Mouse (Mus musculus): ENCODE measurements around the gene Ank.

Gene Ank

DNA sequence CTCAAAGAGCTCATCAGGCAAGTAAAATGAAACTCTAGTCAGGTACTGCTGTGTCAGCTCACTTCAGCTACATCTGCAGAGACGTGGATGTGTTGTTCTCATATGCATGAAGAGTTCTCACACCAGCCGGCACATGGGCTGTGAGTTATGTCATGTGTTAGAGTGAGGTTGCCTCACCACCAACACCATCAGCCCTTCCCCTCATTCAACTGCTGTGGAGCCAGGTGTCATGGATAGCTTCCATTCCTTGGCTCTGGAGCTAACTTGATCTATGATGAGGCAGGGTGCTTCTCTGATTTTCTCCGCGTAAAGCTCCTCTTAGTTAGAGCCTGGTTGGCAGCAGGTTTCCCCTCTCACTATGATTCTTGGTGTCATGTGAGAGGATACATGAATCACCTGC lies 103.9 kb downstream of the Ank start:
- in situ Hi-C loops (cut with MboI, MseI): loop anchor here (25.0 kb wide), 1 partner anchor 1108 kb away; no protein-coding TSS in a partner anchor

DNA sequence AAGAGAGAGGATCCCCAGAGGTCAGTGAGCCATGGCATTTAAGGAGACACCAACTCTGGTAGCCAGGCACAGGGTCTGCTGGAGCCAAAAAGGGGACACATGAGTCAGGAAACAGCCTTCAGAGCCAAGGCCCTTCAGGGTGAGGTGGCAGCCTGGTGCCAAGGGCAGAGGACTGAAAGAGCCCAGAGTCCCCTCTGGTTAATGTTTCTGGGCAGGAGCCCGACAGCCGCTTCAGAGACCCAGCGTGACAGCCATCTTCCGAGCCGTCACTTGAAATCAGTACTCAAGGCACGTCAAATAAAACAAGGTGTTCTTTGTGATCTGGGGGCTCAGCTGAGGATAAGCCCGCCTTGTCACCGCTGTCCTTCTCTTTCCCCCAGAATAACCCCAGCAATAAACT lies 104.7 kb downstream of the Ank start:
- in situ Hi-C loops (cut with MboI, MseI): loop anchor here (25.0 kb wide), 1 partner anchor 1109 kb away; no protein-coding TSS in a partner anchor

DNA sequence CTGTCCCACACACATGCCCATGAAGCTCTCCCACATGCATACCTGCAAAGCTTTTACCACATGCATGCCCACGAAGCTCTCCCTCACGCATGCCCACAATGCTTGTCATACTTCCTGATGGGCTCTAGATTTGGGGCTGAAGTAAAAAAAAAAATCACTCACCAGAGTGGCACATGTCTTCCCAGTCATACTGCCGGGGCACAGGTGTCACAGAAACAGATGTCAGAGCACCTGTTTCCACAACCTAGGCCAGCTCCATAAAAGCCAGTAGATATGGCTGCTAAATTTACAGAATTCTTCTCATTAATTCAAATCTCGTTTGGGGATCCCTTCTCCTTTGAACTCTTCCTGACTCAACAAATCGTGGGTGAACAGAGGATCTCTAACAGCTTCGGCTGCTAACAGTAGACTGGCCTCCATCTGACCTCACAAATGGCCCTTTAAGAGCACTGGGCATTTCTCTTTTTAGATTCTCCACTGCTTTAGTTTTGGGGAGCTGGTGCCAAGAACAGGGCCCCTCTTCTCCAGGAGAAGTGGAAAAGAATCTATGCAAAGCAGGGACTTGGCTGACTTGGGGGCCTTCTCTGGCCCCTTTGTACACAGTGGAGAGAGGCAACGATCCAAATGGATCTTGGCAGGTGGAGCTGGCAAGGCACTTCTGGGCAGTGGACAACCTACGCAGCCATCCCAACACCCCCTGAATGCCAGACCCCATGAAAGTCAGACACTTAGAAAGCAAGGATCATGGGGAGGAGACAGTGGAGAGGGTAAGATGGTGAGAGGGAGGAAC lies 108.7 kb downstream of the Ank start:
- in situ Hi-C loops (cut with MboI, MseI): loop anchor here (25.0 kb wide), 1 partner anchor 1113 kb away; no protein-coding TSS in a partner anchor

DNA sequence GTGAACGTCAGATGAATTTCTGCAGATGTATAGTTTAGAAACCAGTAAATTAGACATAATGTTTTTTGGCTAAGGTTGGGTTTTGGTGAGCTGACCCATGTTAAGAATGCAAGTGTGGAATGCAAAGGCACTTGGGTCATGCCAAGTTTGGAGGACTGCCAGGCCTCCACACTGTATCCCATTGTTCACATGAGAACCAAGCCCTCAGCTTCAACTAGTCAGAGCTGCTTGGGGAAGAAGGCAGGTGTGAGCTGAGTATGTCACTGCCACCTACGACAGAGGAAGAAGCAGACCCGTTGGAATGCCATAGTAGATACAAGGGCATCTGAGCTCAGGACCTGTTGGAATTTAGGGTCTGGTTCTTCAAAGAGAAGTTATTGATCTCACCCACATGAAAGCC lies 109.5 kb downstream of the Ank start:
- in situ Hi-C loops (cut with MboI, MseI): no loop called here

DNA sequence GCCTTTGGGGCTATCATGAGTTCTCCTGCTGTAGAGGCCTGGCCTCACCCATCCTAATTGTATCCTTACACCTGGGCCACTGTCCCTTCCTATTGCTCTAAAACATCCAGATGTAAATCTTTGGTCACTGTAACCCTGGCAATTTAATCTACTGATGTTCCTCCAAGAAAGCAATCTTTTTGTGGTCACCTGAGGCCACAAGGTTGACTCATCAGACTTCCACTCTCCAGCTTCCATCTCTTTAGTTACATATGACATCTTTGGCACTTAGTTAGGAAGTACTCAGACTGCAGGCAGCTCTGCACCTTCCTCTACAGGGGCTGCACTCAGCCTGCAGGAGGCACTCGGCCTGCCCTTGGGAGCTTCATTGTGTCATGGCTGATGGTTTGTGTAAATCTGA lies 110.4 kb downstream of the Ank start:
- in situ Hi-C loops (cut with MboI, MseI): no loop called here

DNA sequence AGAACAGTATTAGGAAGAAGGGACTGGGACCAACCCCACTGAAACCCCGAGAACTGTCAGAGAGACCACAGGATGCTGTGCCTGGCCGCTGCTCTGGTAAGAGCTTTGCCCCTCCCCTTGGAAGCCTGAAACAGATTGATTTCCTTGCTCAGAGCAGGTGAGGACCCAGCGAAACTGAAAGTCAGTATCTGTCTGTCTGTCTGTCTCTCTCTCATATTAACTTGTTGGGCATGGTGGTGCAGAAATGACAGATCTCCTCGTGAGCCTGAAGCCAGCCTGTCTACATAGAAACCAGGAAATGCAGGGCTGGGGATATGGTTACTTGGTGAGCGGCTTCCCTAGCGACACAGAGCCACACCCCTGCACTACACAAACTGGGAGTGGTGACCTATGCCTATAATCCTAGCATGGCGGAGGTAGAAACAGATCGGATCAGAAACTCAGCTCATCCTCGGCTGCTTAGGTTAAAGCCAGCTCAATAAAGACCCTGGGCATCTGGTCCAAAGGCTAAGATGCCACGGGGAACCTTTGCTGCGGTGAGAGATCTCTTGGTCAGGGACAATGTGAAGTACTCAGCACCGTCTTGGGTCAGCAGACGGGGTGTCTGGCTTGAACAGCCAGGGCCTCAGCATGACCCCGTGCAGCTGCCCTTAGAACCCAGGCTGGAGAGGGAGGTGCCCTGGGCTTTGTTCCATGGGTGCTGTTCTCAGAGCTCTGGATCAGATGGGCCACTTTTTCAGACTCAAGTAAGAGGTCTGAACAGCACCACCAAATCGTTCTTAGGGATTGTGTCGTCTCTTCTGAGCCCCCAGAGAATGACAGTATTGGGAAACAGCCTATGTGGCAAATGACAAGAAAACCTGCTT lies 111.7 kb downstream of the Ank start:
- in situ Hi-C loops (cut with MboI, MseI): no loop called here

DNA sequence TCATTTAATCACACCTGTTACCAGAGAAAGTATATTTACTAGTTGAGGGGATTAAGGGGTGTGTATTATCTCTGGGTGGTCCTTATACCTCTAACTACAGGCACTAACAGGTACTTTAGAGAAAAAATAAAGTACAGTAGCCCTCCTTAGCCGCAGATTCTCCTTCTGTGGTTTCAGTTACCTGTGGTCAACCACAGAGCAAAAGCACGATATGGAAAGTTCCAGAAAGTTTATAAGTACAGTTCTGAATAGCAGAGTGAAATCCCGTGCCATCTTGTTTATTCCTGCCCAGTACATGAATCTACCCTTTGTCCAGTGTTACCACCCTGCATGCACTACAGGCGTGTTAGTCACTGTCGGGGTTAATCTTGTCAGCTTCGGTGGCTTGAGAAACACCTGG lies 112.4 kb downstream of the Ank start:
- in situ Hi-C loops (cut with MboI, MseI): no loop called here

DNA sequence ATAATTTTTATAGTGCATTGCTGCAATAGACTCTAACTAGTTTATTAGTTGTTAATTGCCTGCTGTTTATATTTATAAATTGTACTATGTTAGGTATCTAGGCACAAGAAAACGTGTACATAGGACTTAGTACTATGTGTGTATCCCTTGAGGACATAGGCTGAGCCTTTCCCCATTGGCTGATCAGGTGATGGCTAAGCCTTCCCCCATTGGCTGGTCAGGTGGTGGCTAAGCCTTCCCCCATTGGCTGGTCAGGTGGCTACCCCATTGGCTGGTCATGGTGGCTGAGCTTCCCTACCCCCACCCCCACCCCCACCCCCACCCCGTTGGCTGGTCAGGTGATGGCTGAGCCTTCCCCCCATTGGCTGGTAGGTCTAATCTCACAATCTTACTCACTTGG lies 113.4 kb downstream of the Ank start:
- in situ Hi-C loops (cut with MboI, MseI): loop anchor here (10.0 kb wide), 1 partner anchor 265 kb away; no protein-coding TSS in a partner anchor

DNA sequence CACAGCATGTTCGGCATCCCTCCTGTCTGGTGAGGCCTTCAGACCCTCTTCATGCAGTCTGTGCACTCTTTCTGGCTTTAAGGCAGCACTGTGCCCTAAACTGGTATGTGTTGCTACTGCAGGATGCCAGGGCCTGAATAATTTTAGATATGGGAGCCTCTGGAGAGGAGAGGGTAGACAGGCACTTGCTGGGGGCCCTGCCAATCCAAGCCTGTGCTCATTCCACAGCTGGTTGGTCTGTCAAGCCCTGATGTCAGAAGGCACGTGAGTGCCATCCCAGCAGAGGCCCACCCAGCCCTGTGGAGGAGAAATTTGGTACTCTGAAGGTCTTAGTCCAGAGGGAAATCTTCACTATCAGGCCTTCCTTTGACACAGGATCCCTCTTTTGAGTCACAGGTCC lies 114.3 kb downstream of the Ank start:
- in situ Hi-C loops (cut with MboI, MseI): loop anchor here (10.0 kb wide), 1 partner anchor 266 kb away; no protein-coding TSS in a partner anchor

DNA sequence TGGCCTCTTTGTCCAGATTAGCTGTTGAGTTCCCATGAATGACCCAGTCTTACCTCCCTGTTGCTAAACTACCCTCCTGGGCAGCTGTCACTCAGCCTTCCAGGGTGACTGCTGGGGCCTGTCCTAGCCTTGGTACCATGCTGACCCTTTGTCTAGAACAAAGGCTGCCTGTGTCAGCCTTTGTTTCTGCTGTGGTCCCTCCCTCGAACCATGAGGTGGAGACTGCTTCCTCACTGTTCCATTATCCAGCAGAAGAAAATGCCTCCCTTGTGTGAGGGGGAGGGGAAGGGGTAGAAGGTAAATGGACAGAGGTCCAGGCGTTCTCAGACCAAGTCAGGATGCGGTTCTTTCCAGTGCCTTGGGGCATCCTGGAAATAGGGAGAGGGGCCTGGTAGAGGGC lies 115.2 kb downstream of the Ank start:
- in situ Hi-C loops (cut with MboI, MseI): loop anchor here (10.0 kb wide), 1 partner anchor 267 kb away; no protein-coding TSS in a partner anchor

DNA sequence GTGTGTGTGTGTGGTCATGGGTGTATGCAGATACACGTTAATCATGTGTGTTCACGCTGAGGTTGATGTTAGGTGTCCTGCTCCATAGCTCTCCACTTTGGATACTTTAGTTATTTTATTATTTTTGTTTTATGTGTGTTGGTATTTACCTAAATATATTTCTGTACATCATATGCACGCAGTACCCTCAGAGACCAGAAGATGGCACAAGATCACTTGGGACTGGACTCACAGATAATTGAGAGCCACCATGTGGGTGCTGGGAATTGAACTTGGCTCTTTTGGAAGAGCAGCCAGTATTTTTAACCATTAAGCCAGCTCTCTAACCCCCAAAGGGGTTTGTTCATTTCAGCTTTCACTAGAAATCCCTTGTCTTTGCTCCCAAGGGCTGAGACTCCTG lies 116.0 kb downstream of the Ank start:
- in situ Hi-C loops (cut with MboI, MseI): loop anchor here (10.0 kb wide), 1 partner anchor 268 kb away; no protein-coding TSS in a partner anchor

DNA sequence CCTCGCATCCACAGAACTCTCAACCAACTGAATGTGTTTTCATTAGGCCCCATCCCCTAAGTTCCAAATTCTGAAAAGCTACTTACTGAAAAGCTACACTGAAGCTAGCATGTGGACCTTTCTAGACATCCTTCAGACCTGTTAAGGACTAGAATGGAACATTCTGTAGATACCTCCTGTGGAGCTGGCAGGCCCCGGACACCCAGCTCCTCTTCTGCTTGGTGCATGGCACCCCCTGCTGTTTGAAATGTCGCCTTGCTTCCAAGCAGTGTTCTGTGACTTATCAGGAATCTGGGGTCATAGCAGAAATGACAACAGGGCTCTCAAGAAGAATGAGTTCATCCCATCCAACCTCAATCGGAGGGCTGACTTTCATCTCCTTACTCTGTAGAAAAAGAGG lies 116.6 kb downstream of the Ank start:
- in situ Hi-C loops (cut with MboI, MseI): loop anchor here (10.0 kb wide), 1 partner anchor 268 kb away; no protein-coding TSS in a partner anchor

DNA sequence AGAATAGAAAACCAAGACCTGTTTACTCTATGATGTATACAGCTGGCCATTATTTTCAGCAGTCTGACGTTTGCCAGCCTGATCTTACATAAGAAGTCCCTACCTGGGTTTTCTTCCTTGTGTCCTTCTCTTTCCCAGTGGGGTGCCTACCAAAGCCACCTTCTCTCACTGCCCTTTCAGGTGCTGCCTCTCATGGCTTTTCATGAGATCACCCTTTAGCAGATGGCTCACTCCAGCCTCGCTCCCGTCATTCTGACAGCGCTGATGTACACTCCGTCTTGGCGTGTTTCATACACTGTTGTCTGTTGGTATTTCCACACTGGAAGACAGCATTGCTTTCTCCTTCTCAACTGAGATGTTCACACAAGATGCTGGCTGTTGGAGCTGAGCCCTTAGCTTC lies 117.1 kb downstream of the Ank start:
- in situ Hi-C loops (cut with MboI, MseI): loop anchor here (10.0 kb wide), 1 partner anchor 269 kb away; no protein-coding TSS in a partner anchor

DNA sequence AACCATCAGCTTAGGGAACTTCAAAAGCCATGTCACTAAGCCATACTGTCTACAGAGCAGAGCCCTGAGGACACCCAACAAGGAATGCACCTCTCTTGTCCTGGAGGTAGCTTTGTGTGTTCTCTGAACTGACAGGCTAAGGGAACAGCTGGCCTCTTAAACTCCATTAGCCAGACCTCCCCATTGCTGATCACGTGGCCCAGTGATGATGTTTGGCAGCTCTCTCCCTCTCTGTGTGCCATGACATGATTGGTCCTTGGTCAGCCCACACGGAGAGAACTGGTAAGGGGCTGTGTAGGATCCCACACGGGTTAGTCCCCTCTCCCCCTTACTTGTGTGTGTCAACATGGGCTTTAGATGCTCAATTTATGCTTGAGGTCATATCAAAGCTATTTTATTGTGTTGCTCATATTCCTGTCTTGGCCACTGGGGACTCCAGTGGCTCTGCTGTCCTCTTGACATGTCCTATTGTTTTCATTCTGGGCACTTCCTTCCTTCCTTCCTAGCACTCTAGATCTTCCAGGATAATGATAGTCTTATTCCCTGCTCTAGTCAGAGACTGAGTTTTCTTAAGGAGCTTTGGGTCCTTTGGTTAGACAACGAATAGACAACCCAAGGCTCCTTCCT lies 119.1 kb downstream of the Ank start:
- in situ Hi-C loops (cut with MboI, MseI): loop anchor here (10.0 kb wide), 1 partner anchor 271 kb away; no protein-coding TSS in a partner anchor

DNA sequence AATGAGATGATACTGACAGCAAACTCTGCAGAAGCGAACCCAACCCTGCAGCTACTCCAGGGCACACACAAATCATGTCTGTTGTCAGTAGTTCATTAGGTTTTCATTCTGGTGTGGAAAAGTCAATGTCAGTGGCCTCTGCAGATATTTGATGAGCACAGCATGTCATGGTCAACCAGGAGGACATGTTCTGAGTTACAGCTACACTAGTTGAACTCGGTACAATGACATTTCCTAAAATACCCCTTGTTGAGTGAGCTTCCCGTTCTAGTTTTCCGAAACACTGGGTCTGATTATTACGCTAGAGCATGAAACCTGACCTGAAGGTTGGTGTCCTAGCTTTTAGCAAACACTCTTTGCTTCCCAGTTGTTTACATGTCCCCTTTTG lies 119.6 kb downstream of the Ank start:
- in situ Hi-C loops (cut with MboI, MseI): loop anchor here (10.0 kb wide), 1 partner anchor 271 kb away; no protein-coding TSS in a partner anchor

DNA sequence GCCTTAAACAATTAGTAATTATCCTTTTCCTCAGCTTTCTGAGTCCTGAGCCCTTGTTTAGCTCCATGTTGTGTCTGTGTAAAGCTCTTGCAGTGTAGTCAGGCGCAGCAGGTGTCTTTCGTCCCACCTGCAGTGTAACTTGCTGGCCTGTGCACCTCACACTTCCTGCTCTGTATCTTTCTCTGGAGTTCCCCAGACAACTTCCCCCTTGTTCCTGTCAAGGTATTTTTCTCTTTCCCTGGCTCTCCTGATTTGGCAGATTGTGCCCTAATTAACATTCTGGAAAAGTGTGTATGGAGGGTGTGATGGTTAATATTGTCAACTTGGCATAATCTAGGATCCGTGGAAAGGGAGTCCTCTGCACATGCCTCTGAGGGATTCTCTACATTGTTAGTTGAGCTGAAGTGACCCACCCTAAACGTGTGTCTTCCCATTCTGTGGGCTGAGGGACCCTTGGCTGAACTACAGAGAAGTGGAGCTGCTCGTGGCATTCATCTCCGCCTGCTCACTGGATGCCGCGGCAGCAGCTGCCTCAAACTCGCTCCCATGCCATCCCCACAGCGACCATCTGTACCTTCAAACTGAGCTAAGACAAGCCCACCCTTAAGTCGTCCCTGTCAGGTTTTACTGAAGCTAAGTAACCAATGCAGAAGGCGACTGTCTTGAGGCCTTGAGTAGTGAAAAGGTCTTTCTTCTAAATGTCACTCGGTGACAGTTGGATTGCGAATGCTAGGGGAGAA lies 121.8 kb downstream of the Ank start:
- in situ Hi-C loops (cut with MboI, MseI): loop anchor here (10.0 kb wide), 1 partner anchor 273 kb away; no protein-coding TSS in a partner anchor

DNA sequence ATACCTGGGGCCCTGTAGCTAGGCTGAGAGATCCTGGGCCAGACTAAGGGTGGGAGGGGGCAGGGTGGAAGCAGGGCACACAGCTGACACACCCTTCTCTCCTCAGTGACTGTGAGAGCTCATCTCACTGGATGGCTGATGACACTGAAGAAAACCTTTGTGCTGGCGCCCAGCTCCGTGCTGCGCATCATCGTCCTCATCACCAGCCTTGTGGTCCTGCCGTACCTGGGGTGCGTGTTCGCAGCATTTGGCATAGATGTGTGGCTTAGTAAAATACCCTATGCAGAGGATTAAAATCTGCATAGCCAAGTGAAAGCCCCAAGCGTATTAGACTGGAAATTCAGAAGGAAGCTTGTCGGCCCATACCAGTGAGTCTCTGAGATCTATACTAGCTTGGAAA lies 124.3 kb downstream of the Ank start:
- in situ Hi-C loops (cut with MboI, MseI): no loop called here

DNA sequence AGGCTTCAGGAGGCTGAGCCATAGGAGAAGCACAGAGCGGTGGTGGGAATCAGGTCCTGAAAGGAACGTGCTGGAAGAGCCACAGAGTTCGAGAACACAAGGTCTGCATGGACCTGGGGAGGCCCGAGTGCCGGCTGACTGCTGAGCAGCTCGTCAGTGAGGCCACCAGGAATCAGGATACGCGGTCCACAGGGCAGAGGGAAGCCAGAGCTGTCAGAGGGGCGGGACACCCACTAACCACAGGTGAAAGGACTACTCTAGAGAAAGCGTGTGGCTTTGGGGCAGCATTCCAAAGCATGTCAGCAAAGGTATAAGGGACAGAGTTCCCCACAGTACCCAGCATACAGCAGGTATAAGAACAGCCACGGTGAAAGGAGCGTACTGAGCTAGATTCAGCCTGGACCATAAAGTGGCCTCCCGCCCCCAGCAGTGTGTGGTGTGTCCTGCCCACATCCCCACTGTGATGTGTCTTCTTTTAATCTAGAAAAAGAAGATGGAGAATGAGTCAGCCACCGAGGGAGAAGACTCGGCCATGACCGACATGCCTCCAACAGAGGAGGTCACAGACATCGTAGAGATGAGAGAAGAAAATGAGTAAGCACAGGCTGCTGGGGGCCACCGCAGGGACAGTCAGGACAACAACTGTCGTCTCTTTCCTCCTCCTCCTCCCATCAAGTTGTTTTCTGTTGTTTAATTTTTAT lies 126.3 kb downstream of the Ank start:
- in situ Hi-C loops (cut with MboI, MseI): no loop called here

DNA sequence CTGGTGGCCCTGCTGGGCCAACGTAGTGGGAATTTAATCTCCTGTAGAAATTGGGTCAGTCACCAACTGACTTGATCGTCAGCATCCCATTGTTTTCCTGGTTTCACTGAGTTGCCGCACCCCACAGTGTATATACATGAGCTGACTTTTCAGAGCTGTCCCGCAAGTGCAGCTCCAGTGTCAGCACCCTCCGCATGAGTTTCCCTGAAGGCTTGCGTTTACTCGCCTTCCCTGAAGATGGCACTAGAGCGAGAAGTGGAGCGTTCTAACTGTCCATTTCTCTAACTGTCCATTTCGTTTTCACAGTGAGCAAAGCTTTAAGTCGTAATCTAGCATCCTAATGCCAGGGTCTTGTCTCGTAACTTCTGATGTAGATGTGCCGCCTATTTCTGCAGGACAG lies 127.2 kb downstream of the Ank start:
- in situ Hi-C loops (cut with MboI, MseI): no loop called here

DNA sequence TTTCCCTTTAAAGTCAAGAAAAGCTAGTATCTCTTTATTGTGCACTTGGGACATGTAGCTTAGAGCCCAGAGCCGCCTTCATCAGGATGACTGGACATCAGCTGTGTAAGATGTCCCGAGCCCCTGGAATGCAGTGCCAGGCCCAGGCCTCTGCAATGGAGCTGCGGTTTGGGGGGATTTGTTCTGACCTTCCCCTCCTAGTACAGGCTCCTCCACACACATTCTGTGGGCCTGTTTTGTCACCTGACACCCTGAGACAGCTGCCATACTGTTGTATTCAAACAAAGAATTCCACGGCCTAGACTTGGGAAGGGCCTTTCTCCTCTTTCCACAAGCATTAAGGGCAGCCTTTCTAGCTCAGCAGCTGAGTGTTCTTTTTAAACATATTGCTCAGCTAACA lies 128.5 kb downstream of the Ank start:
- in situ Hi-C loops (cut with MboI, MseI): no loop called here
